Mouse (Mus musculus): ENCODE measurements at regions not wholly inside any gene's neighbourhood (a gene's known extent, or its start where the extent isn't known, plus 50 kb on each side); places are given as distances from the start of the nearest gene placed in this dataset.

GRCm38 (mm10) chr4:131411936-131412335 is 426.2 kb downstream of the Ptpru start:
- TF ChIP-seq CTCF (IDR thresholded peaks at IDR 0.05; ENCODE audit: low read depth, low read length), result no peak
- TF ChIP-seq POLR2A (IDR thresholded peaks at IDR 0.05; ENCODE audit: insufficient read depth, low read length), result no peak
- TF ChIP-seq EP300 (IDR thresholded peaks at IDR 0.05; ENCODE audit: insufficient read depth, low read depth, low read length), result no peak

Measured in ES-Bruce4 (cell line).